Mouse (Mus musculus): ENCODE results near the gene Pomt1. TPM values are rescaled to one million over a fixed set of nuclear protein-coding genes. Genes with fewer than 3 reads are reported as not detected.

Gene Pomt1
- polyA plus RNA-seq (2014; fragmentation: Nextera tagmentation; extraction: Ambion mirVana) = 28.3 and 33.2 TPM in 2 replicates

DNA sequence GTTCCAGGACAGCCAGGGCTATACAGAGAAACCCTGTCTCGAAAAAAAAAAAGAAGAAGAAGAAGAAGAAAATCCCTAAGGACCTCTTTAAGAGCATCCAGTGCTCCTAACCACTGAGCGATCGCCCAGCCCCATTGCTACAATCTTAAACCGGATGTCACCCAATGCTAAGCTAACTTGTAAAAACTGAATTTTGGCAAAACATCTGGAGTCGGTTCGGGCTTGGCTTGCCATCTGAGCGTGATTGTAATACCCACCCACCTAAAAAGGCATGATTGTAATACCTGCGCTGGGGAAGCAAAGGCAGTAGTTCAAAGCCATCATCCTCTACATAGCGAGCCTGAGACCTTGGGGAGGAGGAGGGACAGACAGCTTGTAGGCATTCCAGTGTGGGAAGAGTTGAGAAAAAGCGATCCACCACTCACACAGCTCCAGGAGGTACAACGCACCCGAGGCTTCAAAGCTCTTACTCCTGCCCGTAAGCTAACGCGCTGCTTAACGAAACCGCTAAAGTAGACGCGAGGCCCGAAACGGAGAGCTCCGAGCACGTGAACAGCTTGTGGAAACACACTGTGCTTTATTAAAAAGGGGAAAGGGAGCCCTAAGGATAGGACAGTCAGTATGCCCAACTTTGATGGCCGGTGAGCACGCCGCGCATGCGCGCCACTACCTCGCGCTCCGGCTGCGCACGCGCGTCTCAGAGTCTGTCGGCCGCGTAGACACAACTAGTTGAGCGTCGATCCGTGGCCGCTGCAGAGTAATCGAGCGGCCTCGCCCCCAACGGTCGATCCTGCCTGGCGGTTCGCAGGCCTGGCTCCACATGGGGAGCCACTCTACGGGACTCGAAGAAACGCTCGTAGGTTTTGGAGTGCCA is at the start of gene Pomt1:
Gene Pomt1, plus strand, starts transcription at position 705 of the 874 bp plus-strand sequence.
- ATAC-seq (ENCODE audit: low FRiP score, low TSS enrichment) (peak; percentile 90), DNase-seq (peak; percentile 99)
- peaks cover 11% of the 10 kb centered on the region for H3K4me1 ChIP-seq (ENCODE audit: control insufficient read depth, insufficient read depth, low read length)
- under 1% methylated on average over 54 of the region's 54 CpGs for WGBS
- peak within 1 kb of the TSS; percentile 67 for H3K4me3 ChIP-seq (replicated peaks; ENCODE audit: low read depth, low read length)
- H3K27ac ChIP-seq (replicated peaks; ENCODE audit: low read depth, low read length) = peak within 1 kb of the TSS; percentile 82
- no peaks in the 10 kb centered on the region for H3K27me3 ChIP-seq (ENCODE audit: control insufficient read depth, insufficient read depth, low read length)
- H3K9me3 ChIP-seq (ENCODE audit: control insufficient read depth, low read length) = no peaks in the 10 kb centered on the region
- H3K36me3 ChIP-seq (ENCODE audit: control insufficient read depth, insufficient read depth, low read length) = peaks cover 48% of the 10 kb centered on the region
- H3K4me2 ChIP-seq (ENCODE audit: low read length) = peak within 1 kb of the TSS; percentile 93
- H3K9ac ChIP-seq (replicated peaks; ENCODE audit: low read length) = peak within 1 kb of the TSS; percentile 68

- peaks cover 75% of the 10 kb centered on the region for H3K36me3 ChIP-seq (ENCODE audit: control insufficient read depth, insufficient read depth, low read length)
- H3K27ac ChIP-seq (replicated peaks; ENCODE audit: low read depth, low read length) = no peak overlapping the region
- peaks cover 8% of the 10 kb centered on the region; the same call in 1 of the 2 replicates for H3K4me1 ChIP-seq (ENCODE audit: control insufficient read depth, insufficient read depth, low read length)
- no peak for DNase-seq
- no peak for ATAC-seq (ENCODE audit: low FRiP score, low TSS enrichment)
- no peak overlapping the region for H3K4me3 ChIP-seq (replicated peaks; ENCODE audit: low read depth, low read length)
- no peak overlapping the region for H3K4me2 ChIP-seq (ENCODE audit: low read length)
- H3K9ac ChIP-seq (replicated peaks; ENCODE audit: low read length) = no peak overlapping the region
- H3K27me3 ChIP-seq (ENCODE audit: control insufficient read depth, insufficient read depth, low read length) = no peaks in the 10 kb centered on the region
- WGBS = 96% methylated on average over 13 of the region's 13 CpGs
- H3K9me3 ChIP-seq (ENCODE audit: control insufficient read depth, low read length) = no peaks in the 10 kb centered on the region
Measured at GRCm38 (mm10) chr2:32187019-32187551, 49.3 kb upstream of the Pomt1 start.

GRCm38 (mm10) chr2:32187649-32188048 is 48.7 kb upstream of the Pomt1 start:
- Histone ChIP-seq H3K4me2 (ENCODE audit: low read length) (no peak overlapping the region), H3K27me3 (ENCODE audit: control insufficient read depth, insufficient read depth, low read length) (no peaks in the 10 kb centered on the region), H3K4me1 (ENCODE audit: control insufficient read depth, insufficient read depth, low read length) (0 out of 2 replicates have a peak, but pooled peaks cover 4% of the 10 kb centered on the region), H3K9me3 (ENCODE audit: control insufficient read depth, low read length) (no peaks in the 10 kb centered on the region), H3K27ac (replicated peaks; ENCODE audit: low read depth, low read length) (no peak overlapping the region), H3K36me3 (ENCODE audit: control insufficient read depth, insufficient read depth, low read length) (peaks cover 80% of the 10 kb centered on the region), H3K9ac (replicated peaks; ENCODE audit: low read length) (no peak overlapping the region), H3K4me3 (replicated peaks; ENCODE audit: low read depth, low read length) (no peak overlapping the region)
- ATAC-seq (ENCODE audit: low FRiP score, low TSS enrichment) (no peak), DNase-seq (no peak)
- 89% methylated on average over 7 of the region's 7 CpGs for WGBS

DNA sequence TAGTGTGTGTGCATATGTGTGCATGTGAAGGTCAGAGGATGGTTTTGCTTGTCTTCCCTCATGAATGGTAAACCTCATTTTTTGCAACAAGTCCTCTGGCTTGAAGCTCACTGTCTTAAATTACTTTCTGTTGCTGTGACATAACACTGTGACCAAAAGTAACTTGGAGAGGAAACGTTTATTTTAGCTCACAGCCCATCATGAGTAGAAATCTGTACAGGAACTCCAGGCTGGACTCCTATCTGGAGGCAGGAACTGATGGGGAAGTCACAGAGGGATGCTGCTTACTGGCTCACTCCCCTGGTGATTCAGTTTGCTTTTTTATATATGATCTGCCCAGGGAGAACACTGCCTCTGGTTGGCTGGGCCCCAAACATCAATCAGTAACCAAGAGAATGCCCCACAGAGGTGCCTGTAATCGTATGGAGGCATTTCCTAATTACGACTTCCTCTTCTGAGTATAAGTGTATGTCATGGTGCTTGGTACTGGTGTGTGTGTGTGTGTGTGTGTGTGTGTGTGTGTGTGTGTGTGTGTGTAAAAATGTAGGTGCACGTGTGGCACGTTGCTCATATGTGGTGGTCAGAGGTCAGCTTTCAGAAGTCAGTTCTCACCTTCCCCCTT is 47.2 kb upstream of the Pomt1 start:
- Histone ChIP-seq H3K9ac (replicated peaks; ENCODE audit: low read length) (no peak overlapping the region), H3K4me3 (replicated peaks; ENCODE audit: low read depth, low read length) (no peak overlapping the region), H3K4me2 (ENCODE audit: low read length) (no peak overlapping the region), H3K4me1 (ENCODE audit: control insufficient read depth, insufficient read depth, low read length) (no peaks in the 10 kb centered on the region), H3K27ac (replicated peaks; ENCODE audit: low read depth, low read length) (no peak overlapping the region), H3K9me3 (ENCODE audit: control insufficient read depth, low read length) (no peaks in the 10 kb centered on the region), H3K27me3 (ENCODE audit: control insufficient read depth, insufficient read depth, low read length) (no peaks in the 10 kb centered on the region), H3K36me3 (ENCODE audit: control insufficient read depth, insufficient read depth, low read length) (peaks cover 81% of the 10 kb centered on the region)
- WGBS = 86% methylated on average over 5 of the region's 5 CpGs
- ATAC-seq (ENCODE audit: low FRiP score, low TSS enrichment) (no peak), DNase-seq (no peak)

- ATAC-seq (ENCODE audit: low FRiP score, low TSS enrichment) (no peak), DNase-seq (no peak)
- Histone ChIP-seq H3K27ac (replicated peaks; ENCODE audit: low read depth, low read length) (no peak overlapping the region), H3K4me1 (ENCODE audit: control insufficient read depth, insufficient read depth, low read length) (no peaks in the 10 kb centered on the region), H3K27me3 (ENCODE audit: control insufficient read depth, insufficient read depth, low read length) (no peaks in the 10 kb centered on the region), H3K9ac (replicated peaks; ENCODE audit: low read length) (no peak overlapping the region), H3K36me3 (ENCODE audit: control insufficient read depth, insufficient read depth, low read length) (peaks cover 85% of the 10 kb centered on the region), H3K9me3 (ENCODE audit: control insufficient read depth, low read length) (no peaks in the 10 kb centered on the region), H3K4me3 (replicated peaks; ENCODE audit: low read depth, low read length) (no peak overlapping the region), H3K4me2 (ENCODE audit: low read length) (no peak overlapping the region)
- 85% methylated on average over 1 of the region's 1 CpGs for WGBS
Measured at GRCm38 (mm10) chr2:32190620-32191019, 45.8 kb upstream of the Pomt1 start.

DNA sequence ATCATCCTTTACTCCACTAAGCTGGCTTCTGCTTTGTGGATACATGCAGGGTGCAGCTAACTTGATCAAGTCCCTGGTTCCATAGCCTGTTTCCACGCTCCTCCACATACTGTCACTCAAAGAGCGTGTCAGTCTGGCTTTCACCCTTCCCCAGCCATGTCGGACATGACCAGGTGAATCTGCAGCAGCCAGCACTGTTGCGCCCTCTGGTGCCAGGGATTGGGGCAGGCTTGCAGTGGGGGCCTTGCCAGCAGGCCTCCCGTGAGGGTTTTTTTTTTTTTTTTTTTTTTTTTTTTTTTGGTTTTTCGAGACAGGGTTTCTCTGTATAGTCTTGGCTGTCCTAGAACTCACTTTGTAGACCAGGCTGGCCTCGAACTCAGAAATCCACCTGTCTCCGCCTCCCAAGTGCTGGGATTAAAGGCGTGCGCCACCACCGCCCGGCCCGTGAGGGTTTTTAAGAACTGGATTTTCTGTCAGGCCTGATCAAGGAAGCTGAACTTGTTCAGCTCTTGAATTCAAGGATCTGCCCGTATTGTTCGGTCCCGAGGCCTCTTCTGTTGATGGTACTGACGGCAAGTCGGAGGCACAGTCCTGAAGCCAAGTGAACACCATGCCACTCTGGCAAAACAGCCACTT is 44.4 kb upstream of the Pomt1 start:
- H3K36me3 ChIP-seq (ENCODE audit: control insufficient read depth, insufficient read depth, low read length) = peaks cover 86% of the 10 kb centered on the region
- H3K4me3 ChIP-seq (replicated peaks; ENCODE audit: low read depth, low read length) = no peak overlapping the region
- no peaks in the 10 kb centered on the region for H3K4me1 ChIP-seq (ENCODE audit: control insufficient read depth, insufficient read depth, low read length)
- ATAC-seq (ENCODE audit: low FRiP score, low TSS enrichment) (no peak), DNase-seq (peak; percentile 59)
- no peaks in the 10 kb centered on the region for H3K9me3 ChIP-seq (ENCODE audit: control insufficient read depth, low read length)
- H3K27me3 ChIP-seq (ENCODE audit: control insufficient read depth, insufficient read depth, low read length) = no peaks in the 10 kb centered on the region
- H3K27ac ChIP-seq (replicated peaks; ENCODE audit: low read depth, low read length) = no peak overlapping the region
- H3K4me2 ChIP-seq (ENCODE audit: low read length) = no peak overlapping the region
- H3K9ac ChIP-seq (replicated peaks; ENCODE audit: low read length) = no peak overlapping the region
- 83% methylated on average over 16 of the region's 18 CpGs for WGBS

DNA sequence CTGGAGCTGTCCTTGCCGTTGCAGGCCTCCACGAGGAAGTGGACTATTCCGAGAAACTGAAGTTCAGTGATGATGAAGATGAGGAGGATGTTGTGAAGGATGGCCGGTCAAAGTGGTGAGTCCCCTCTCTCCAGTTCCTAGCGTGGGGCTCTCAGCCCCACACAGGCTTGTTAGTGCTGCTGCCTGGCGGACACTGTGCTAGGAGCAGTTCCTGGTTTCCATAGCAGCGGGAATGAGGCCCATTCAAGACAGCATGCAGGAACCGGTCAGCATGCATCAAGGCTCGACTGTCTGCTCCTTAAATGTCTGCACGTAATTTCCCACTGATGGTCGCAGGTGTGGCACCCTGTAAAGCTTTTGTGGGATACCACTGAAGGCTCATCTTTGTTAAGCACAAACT is 37.4 kb upstream of the Pomt1 start:
- H3K27me3 ChIP-seq (ENCODE audit: control insufficient read depth, insufficient read depth, low read length) = no peaks in the 10 kb centered on the region
- H3K27ac ChIP-seq (replicated peaks; ENCODE audit: low read depth, low read length) = no peak overlapping the region
- peaks cover 100% of the 10 kb centered on the region for H3K36me3 ChIP-seq (ENCODE audit: control insufficient read depth, insufficient read depth, low read length)
- H3K4me2 ChIP-seq (ENCODE audit: low read length) = no peak overlapping the region
- H3K4me3 ChIP-seq (replicated peaks; ENCODE audit: low read depth, low read length) = no peak overlapping the region
- ATAC-seq (ENCODE audit: low FRiP score, low TSS enrichment) (no peak), DNase-seq (no peak)
- 71% methylated on average over 11 of the region's 11 CpGs for WGBS
- no peaks in the 10 kb centered on the region for H3K9me3 ChIP-seq (ENCODE audit: control insufficient read depth, low read length)
- no peaks in the 10 kb centered on the region for H3K4me1 ChIP-seq (ENCODE audit: control insufficient read depth, insufficient read depth, low read length)
- H3K9ac ChIP-seq (replicated peaks; ENCODE audit: low read length) = no peak overlapping the region

DNA sequence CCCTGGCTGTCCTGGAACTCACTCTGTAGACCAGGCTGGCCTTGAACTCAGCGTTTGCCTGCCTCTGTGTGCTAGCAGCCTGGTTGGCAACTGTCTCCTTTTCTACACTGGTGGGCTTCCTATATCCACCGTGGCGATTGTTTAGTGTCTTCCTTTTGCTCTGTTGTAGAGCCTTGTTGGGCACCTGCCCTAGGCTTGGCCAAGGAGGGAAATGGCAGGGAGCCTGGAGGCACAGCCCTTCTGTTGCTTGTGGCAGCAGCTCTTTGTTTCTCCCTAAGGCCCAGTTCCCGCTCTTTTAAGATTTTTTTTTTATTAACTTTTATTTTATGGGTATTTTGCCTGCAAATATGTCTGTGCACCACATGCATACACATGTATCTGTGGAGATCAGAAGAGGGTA is 36.4 kb upstream of the Pomt1 start:
- Histone ChIP-seq H3K4me2 (ENCODE audit: low read length) (no peak overlapping the region), H3K9ac (replicated peaks; ENCODE audit: low read length) (no peak overlapping the region), H3K4me3 (replicated peaks; ENCODE audit: low read depth, low read length) (no peak overlapping the region), H3K36me3 (ENCODE audit: control insufficient read depth, insufficient read depth, low read length) (peaks cover 100% of the 10 kb centered on the region), H3K27me3 (ENCODE audit: control insufficient read depth, insufficient read depth, low read length) (no peaks in the 10 kb centered on the region), H3K9me3 (ENCODE audit: control insufficient read depth, low read length) (no peaks in the 10 kb centered on the region), H3K27ac (replicated peaks; ENCODE audit: low read depth, low read length) (no peak overlapping the region), H3K4me1 (ENCODE audit: control insufficient read depth, insufficient read depth, low read length) (no peaks in the 10 kb centered on the region)
- ATAC-seq (ENCODE audit: low FRiP score, low TSS enrichment) (no peak), DNase-seq (no peak)
- WGBS = 88% methylated on average over 4 of the region's 4 CpGs
